Mouse (Mus musculus) myocyte (in vitro differentiated cells): ENCODE measurements at regions not wholly inside any gene's neighbourhood (a gene's known extent, or its start where the extent isn't known, plus 50 kb on each side); places are given as distances from the start of the nearest gene placed in this dataset.

Experiments
- H3K27me3 ChIP-seq: one replicate; pipeline ENCODE4 v1.6.1; 2011; ENCODE audit not compliant: control insufficient read depth, insufficient read depth, insufficient read length
- H3K36me3 ChIP-seq: one replicate; pipeline ENCODE4 v1.6.1; 2011; ENCODE audit not compliant: control insufficient read depth, insufficient read depth
- H3K4me2 ChIP-seq: one replicate; pipeline ENCODE4 v1.6.1; 2011; ENCODE audit warnings: low read depth, control low read depth
- H3K4me3 ChIP-seq: one replicate; pipeline ENCODE4 v1.5.1; 2011; ENCODE audit warnings: mild to moderate bottlenecking, control low read depth, moderate library complexity
- H3K79me2 ChIP-seq: one replicate; pipeline ENCODE4 v1.6.1; 2011; ENCODE audit not compliant: control insufficient read depth, insufficient read depth
- H3ac ChIP-seq: one replicate; pipeline ENCODE4 v1.6.1; 2011; ENCODE audit not compliant: control insufficient read depth, insufficient read length
- CEBPB ChIP-seq: IDR thresholded peaks from 2 replicates; pipeline ENCODE4 v1.6.1; 2011; ENCODE audit warnings: mild to moderate bottlenecking, moderate library complexity; ENCODE audit not compliant: poor library complexity, insufficient read depth, severe bottlenecking
- E2F4 ChIP-seq: IDR thresholded peaks from one replicate; pipeline ENCODE4 v1.6.1; 2011; ENCODE audit warnings: mild to moderate bottlenecking, control low read depth, moderate library complexity; ENCODE audit not compliant: insufficient read depth
- MAX ChIP-seq: IDR thresholded peaks from one replicate; pipeline ENCODE4 v1.6.1; 2011; ENCODE audit warnings: low read depth, mild to moderate bottlenecking, control low read depth
- MYOD1 ChIP-seq, 3 experiments: IDR thresholded peaks; one replicate each; pipeline ENCODE4 v1.6.1; 2011; ENCODE audit warnings: control low read depth in 2 of 3, low read depth in 2 of 3, mild to moderate bottlenecking in 2 of 3, moderate library complexity in 1 of 3; ENCODE audit not compliant: insufficient read length in 2 of 3, control insufficient read depth in 1 of 3
- MYOG ChIP-seq, 3 experiments: IDR thresholded peaks; one replicate each; pipeline ENCODE4 v1.6.1; 2011; ENCODE audit warnings: control low read depth in 2 of 3, low read depth in 2 of 3, mild to moderate bottlenecking in 2 of 3; ENCODE audit not compliant: insufficient read length in 2 of 3, control insufficient read depth in 1 of 3, insufficient read depth in 1 of 3
- POLR2A ChIP-seq: IDR thresholded peaks from one replicate; pipeline ENCODE4 v1.6.1; 2011; ENCODE audit warnings: low read depth, mild to moderate bottlenecking, control low read depth, moderate library complexity; ENCODE audit not compliant: insufficient read length
- POLR2AphosphoS2 ChIP-seq: IDR thresholded peaks from one replicate; pipeline ENCODE4 v1.6.1; 2011; ENCODE audit warnings: low read depth, control low read depth; ENCODE audit not compliant: insufficient read length
- REST ChIP-seq: IDR thresholded peaks from one replicate; pipeline ENCODE4 v1.6.1; 2011; ENCODE audit warnings: mild to moderate bottlenecking, control low read depth, moderate library complexity; ENCODE audit not compliant: insufficient read depth, insufficient read length
- SRF ChIP-seq: IDR thresholded peaks from one replicate; pipeline ENCODE4 v1.6.1; 2011; ENCODE audit warnings: low read depth; ENCODE audit not compliant: control insufficient read depth, insufficient read length
- TCF12 ChIP-seq: IDR thresholded peaks from one replicate; pipeline ENCODE4 v1.6.1; 2011; ENCODE audit warnings: mild to moderate bottlenecking, control low read depth; ENCODE audit not compliant: poor library complexity, insufficient read depth, severe bottlenecking
- TCF3 ChIP-seq: IDR thresholded peaks from one replicate; pipeline ENCODE4 v1.6.1; 2011; ENCODE audit warnings: low read depth, control low read depth; ENCODE audit not compliant: insufficient read length
- USF1 ChIP-seq: IDR thresholded peaks from one replicate; pipeline ENCODE4 v1.6.1; 2011; ENCODE audit warnings: low read depth, mild to moderate bottlenecking, control low read depth, moderate library complexity

GRCm38 (mm10) chr12:32621739-32622138, 197.6 kb upstream of the Nampt start:
- Histone ChIP-seq H3K79me2 (no peaks in the 10 kb centered on the region), H3K4me2 (no peak overlapping the region), H3K27me3 (no peaks in the 10 kb centered on the region), H3K36me3 (no peaks in the 10 kb centered on the region), H3K4me3 (no peak overlapping the region), H3ac (no peak overlapping the region)
- TF ChIP-seq POLR2A, result no peak
- TF ChIP-seq TCF12, result no peak
- no peak for TF ChIP-seq TCF3
- no peak for TF ChIP-seq POLR2AphosphoS2
- no peak for TF ChIP-seq MYOG (IDR thresholded peaks at IDR 0.05; ENCODE audit: control insufficient read depth in 1 of 3, insufficient read depth in 1 of 3, insufficient read length in 2 of 3, low read depth in 2 of 3)
- no peak for TF ChIP-seq USF1

DNA sequence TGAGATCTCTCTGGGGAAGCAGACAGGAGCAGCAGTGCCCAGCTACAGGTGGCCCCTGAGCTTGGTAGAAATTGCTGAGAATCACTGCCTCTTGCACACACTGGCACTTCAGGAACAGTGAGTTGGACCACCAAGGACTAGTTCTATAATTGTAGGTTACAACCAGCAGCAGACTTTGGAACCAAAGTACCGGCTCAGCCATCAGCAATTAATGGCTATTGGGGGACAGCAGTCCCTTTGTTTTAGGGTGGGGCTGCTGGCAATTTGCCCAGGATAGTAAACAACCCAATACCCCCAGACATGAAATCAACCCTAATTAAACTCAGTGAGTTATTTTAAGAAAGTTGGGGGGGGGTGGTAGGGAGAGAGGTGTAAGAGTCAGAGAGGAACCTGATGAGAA, 190.8 kb upstream of the Nampt start:
- Histone ChIP-seq H3K4me2 (no peak overlapping the region), H3K27me3 (no peaks in the 10 kb centered on the region), H3K36me3 (no peaks in the 10 kb centered on the region), H3K79me2 (no peaks in the 10 kb centered on the region), H3ac (no peak overlapping the region), H3K4me3 (no peak overlapping the region)
- TF ChIP-seq REST (no peak), SRF (no peak), TCF12 (no peak), MYOG (IDR thresholded peaks at IDR 0.05; ENCODE audit: control insufficient read depth in 1 of 3, insufficient read depth in 1 of 3, insufficient read length in 2 of 3, low read depth in 2 of 3) (no peak), POLR2AphosphoS2 (no peak), POLR2A (no peak), USF1 (no peak), CEBPB (no peak), MAX (no peak), E2F4 (no peak), MYOD1 (IDR thresholded peaks at IDR 0.05; ENCODE audit: control insufficient read depth in 1 of 3, insufficient read length in 2 of 3, low read depth in 2 of 3) (no peak)

DNA sequence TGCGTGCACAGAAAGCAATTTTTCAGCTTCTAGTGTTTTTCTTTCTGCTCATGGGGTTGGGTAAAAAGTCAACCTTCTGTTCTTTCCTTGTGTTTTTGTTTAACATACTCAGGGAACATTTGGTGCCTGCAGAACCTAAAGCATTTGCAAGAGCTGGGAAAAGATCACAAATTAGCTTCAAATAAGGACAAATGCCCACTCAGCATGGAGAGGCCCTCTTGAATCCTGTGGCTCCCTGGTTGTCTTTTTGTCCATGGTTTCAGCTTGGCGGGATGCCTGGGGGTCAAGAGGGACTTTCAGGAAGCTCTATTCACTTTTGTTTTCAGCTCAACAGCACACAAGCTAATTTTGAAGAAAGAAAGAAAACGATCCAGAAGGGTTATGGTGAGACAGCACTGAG, 186.4 kb upstream of the Nampt start:
- no peaks in the 10 kb centered on the region for H3K79me2 ChIP-seq
- H3K27me3 ChIP-seq, result no peaks in the 10 kb centered on the region
- H3ac ChIP-seq, result no peak overlapping the region
- TF ChIP-seq TCF3 (no peak), MYOG (IDR thresholded peaks at IDR 0.05; ENCODE audit: control insufficient read depth in 1 of 3, insufficient read depth in 1 of 3, insufficient read length in 2 of 3, low read depth in 2 of 3) (no peak), REST (no peak), POLR2A (no peak), MAX (no peak), POLR2AphosphoS2 (no peak), USF1 (no peak), CEBPB (no peak), TCF12 (no peak), E2F4 (no peak), MYOD1 (IDR thresholded peaks at IDR 0.05; ENCODE audit: control insufficient read depth in 1 of 3, insufficient read length in 2 of 3, low read depth in 2 of 3) (no peak), SRF (no peak)
- no peak overlapping the region for H3K4me2 ChIP-seq
- H3K4me3 ChIP-seq, result no peak overlapping the region
- H3K36me3 ChIP-seq, result no peaks in the 10 kb centered on the region

GRCm38 (mm10) chr12:32635055-32635454, 184.3 kb upstream of the Nampt start:
- TF ChIP-seq E2F4 (no peak), SRF (no peak), POLR2A (no peak), POLR2AphosphoS2 (no peak), USF1 (no peak)
- H3K79me2 ChIP-seq, result no peaks in the 10 kb centered on the region
- H3ac ChIP-seq, result no peak overlapping the region
- peak overlapping the region; percentile 31 for H3K4me2 ChIP-seq
- H3K4me3 ChIP-seq, result no peak overlapping the region
- H3K27me3 ChIP-seq, result no peaks in the 10 kb centered on the region
- no peaks in the 10 kb centered on the region for H3K36me3 ChIP-seq

- no peak for TF ChIP-seq MYOD1 (IDR thresholded peaks at IDR 0.05; ENCODE audit: control insufficient read depth in 1 of 3, insufficient read length in 2 of 3, low read depth in 2 of 3)
- no peak for TF ChIP-seq MAX
- TF ChIP-seq SRF, result no peak
- no peak for TF ChIP-seq POLR2AphosphoS2
- no peak for TF ChIP-seq TCF3
- TF ChIP-seq MYOG (IDR thresholded peaks at IDR 0.05; ENCODE audit: control insufficient read depth in 1 of 3, insufficient read depth in 1 of 3, insufficient read length in 2 of 3, low read depth in 2 of 3), result no peak
- no peak overlapping the region for H3ac ChIP-seq
- no peak overlapping the region for H3K4me3 ChIP-seq
- H3K4me2 ChIP-seq, result peak overlapping the region; percentile 48
- H3K79me2 ChIP-seq, result no peaks in the 10 kb centered on the region
- H3K36me3 ChIP-seq, result no peaks in the 10 kb centered on the region
- H3K27me3 ChIP-seq, result no peaks in the 10 kb centered on the region
Measured at GRCm38 (mm10) chr12:32637400-32638100, 181.8 kb upstream of the Nampt start.
